Mouse (Mus musculus): ENCODE measurements at regions not wholly inside any gene's neighbourhood (a gene's known extent, or its start where the extent isn't known, plus 50 kb on each side); places are given as distances from the start of the nearest gene placed in this dataset.

DNA sequence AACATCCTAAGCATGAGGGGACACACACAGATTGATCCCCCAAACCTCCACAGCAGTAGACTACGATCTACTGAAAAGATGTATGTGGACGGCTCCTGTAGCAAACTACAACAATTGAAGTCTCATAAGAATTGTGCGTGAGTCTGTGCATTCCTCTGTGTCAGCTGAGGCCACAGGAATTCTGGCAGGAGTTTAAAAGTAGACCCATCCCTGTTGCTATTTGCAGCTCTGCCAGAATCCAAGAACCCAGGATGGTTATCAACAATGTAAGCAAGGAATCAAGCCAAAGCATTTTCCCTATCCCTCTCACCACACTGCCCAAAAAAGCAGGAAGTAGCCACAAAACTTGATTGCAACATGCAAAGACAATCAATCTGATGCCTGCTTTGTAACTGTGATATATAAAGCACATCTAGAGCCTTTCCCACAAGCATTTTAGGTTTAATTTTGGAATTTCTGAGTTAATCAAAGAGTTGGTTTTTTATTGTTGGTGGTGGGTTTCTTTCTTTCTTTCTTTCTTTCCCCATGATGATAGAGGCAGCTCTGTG is 256.3 kb upstream of the Tbl1xr1 start:
- Histone ChIP-seq H3K27ac (no peak overlapping the region), H3K36me3 (no peaks in the 10 kb centered on the region), H3K4me1 (peaks cover 7% of the 10 kb centered on the region), H3K27me3 (no peaks in the 10 kb centered on the region), H3K4me2 (replicated peaks) (no peak overlapping the region), H3K9ac (no peak overlapping the region), H3K4me3 (no peak overlapping the region), H3K9me3 (replicated peaks) (no peaks in the 10 kb centered on the region)
- ATAC-seq (ENCODE audit: low FRiP score) = no peak
- 69% methylated on average over 3 of the region's 3 CpGs for WGBS

DNA sequence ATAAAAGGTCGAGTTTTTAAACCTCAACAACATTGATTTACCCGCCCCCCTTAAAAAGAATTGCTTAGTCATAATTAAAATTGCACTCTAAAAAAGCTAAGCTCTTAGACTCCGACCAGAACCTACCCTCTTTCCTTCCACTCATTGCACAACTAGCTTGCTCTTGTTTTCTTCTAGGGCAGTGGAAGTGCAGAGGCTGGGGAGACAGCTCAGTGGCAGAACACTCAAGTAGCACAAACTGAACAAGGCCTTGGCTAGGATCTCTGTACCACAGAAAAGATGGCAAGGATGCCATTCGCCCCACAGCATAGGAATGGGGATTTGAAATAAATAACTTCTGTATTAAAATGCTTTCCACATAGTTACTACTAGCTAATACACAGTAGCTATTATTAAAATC is 253.8 kb upstream of the Tbl1xr1 start:
- no peak overlapping the region for H3K27ac ChIP-seq
- H3K27me3 ChIP-seq = no peaks in the 10 kb centered on the region
- peaks cover 7% of the 10 kb centered on the region for H3K4me1 ChIP-seq
- no peaks in the 10 kb centered on the region for H3K9me3 ChIP-seq (replicated peaks)
- H3K9ac ChIP-seq = no peak overlapping the region
- H3K4me3 ChIP-seq = no peak overlapping the region
- WGBS = 84% methylated on average over 4 of the region's 4 CpGs
- no peaks in the 10 kb centered on the region for H3K36me3 ChIP-seq
- no peak for ATAC-seq (ENCODE audit: low FRiP score)
- no peak overlapping the region for H3K4me2 ChIP-seq (replicated peaks)

DNA sequence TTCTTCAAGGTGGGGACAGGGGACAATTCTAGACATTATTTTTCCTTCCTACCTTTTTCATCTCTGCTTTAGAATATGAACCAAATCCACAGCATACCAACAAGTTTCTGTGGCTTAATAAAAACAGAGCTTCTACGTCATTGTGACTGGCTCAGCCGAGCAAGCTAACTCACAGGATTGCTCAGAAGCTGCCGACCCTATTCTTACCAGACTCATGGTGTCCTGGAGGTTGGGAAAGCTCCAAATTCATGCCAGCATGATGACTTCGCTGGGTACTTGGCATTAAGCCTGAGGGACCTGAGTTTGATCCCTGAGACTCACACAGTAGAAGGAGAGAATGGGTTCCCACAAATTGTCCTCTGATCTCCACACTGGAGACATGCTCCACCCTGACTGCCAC is 253.1 kb upstream of the Tbl1xr1 start:
- Histone ChIP-seq H3K9ac (no peak overlapping the region), H3K27ac (no peak overlapping the region), H3K36me3 (no peaks in the 10 kb centered on the region), H3K4me3 (no peak overlapping the region), H3K4me1 (peaks cover 7% of the 10 kb centered on the region), H3K4me2 (replicated peaks) (no peak overlapping the region), H3K9me3 (replicated peaks) (no peaks in the 10 kb centered on the region), H3K27me3 (no peaks in the 10 kb centered on the region)
- no peak for ATAC-seq (ENCODE audit: low FRiP score)
- WGBS = 75% methylated on average over 4 of the region's 4 CpGs

DNA sequence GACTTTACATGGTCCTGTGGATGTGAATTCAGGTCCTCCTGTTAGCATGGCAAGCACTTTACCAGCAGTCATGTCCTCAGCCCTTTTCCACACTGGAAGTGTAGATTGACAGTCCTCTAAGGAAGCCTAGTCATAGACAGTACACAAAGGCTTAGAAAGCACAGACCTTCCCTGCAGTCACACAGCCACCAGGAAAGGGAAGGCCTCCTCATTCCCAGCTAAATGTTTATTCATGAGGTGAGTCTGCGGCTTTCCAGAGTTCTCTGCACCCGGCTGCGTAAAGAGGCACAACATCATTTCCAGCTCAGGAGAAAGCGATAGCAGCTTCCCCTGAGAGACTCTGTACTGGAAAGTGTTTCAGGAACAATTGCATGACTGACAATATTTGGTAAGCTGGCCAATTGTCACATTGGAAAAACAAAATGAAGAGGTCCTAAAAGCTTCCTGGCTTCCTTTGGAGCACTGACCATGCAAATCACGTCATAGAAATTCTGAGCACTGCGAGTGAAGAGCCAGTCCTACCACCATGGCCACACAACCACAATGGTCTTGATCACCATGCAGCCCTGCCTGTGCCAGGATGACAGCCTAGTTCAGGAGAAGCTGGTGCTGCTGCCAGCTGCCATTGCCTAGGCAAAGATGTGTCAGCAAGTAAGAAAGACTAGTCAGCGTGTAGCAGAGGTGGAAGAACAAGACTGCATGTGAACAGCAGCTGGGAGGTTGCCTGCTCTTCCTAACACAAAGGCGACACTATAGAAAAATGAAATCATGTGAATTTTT is 252.2 kb upstream of the Tbl1xr1 start:
- 38% methylated on average over 8 of the region's 8 CpGs for WGBS
- Histone ChIP-seq H3K4me2 (replicated peaks) (0 out of 2 replicates have a peak overlapping the region, but pooled peaks have one; percentile 3), H3K27ac (0 out of 2 replicates have a peak overlapping the region, but pooled peaks have one; percentile 44), H3K4me1 (peaks cover 7% of the 10 kb centered on the region), H3K9me3 (replicated peaks) (no peaks in the 10 kb centered on the region), H3K4me3 (no peak overlapping the region), H3K9ac (no peak overlapping the region), H3K27me3 (no peaks in the 10 kb centered on the region), H3K36me3 (no peaks in the 10 kb centered on the region)
- peak; percentile 57; the same call in 1 of the 2 replicates for ATAC-seq (ENCODE audit: low FRiP score)

DNA sequence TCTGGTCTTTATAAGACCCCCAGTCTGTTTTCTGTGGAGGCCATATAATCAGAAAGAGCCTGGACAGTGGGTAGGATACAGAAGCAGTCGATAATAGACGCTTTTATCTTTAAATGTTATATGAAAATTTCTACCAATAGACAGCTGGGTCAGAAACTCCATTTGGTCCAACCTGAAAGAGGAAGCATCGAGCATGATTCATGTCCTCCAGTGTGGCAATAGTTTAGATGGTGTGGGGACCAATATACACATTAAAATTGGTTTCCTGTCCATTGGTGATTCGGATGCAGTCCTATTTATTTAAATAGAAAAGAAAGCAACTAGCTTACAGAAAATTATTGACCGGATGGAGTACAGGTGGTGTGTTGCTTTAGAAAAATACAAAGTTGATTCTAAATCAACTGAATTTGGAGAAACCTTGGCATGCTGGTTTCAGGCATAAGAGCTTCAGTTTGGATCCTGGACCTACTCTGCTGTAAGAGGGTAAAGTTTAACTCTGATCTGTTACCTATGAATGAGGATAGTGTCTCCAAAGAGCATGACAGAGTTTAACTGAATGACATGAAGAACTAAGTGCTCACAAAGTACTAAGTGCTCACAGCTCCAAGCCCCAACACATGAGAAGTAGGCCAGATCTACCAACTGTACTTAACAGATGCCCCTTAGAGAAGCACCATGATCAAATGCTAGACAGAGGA is 251.4 kb upstream of the Tbl1xr1 start:
- Histone ChIP-seq H3K27ac (no peak overlapping the region), H3K27me3 (no peaks in the 10 kb centered on the region), H3K36me3 (no peaks in the 10 kb centered on the region), H3K9ac (no peak overlapping the region), H3K4me3 (no peak overlapping the region), H3K9me3 (replicated peaks) (no peaks in the 10 kb centered on the region), H3K4me1 (peaks cover 7% of the 10 kb centered on the region), H3K4me2 (replicated peaks) (no peak overlapping the region)
- ATAC-seq (ENCODE audit: low FRiP score) = no peak
- 91% methylated on average over 5 of the region's 5 CpGs for WGBS

DNA sequence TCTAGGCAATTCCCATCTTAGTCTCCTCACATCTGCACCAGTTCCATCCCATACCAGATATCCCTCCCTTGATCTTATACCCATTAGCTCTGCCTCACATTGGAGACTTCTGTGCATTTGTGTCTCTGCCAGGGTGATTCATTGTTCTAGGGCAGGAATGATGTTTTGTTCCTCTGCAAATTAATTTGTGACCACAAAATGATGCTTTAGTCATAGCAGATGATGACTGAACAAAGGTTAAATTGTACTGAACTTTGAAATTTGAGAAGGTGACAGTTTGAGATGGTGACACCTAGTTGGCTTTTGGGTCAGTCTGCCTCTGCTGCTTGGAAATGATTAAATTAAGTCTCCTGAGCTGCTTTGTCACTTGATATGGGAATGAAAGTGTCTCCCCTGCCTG is 248.8 kb upstream of the Tbl1xr1 start:
- no peak overlapping the region for H3K4me2 ChIP-seq (replicated peaks)
- peaks cover 7% of the 10 kb centered on the region for H3K4me1 ChIP-seq
- no peaks in the 10 kb centered on the region for H3K36me3 ChIP-seq
- H3K4me3 ChIP-seq = no peak overlapping the region
- no peak for ATAC-seq (ENCODE audit: low FRiP score)
- no peak overlapping the region for H3K27ac ChIP-seq
- no peaks in the 10 kb centered on the region for H3K9me3 ChIP-seq (replicated peaks)
- no peak overlapping the region for H3K9ac ChIP-seq
- H3K27me3 ChIP-seq = no peaks in the 10 kb centered on the region

DNA sequence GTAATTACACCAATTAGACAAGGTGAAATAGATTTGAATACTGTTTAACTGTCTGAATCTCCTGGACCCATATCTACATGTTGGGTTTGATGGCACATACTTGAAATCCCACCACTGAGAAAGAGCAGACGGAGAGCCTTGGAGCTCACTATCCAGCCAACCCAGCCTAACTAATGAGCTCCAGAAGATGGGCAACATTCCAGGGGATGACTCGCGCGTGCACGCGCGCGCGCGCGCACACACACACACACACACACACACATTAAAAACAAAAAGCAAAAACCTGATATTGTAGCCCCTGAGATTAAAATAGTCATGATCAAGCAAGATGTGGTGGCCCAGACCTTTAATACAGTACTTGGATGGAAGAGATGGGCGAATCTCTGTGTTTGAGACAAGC is 243.3 kb upstream of the Tbl1xr1 start:
- no peak for ATAC-seq (ENCODE audit: low FRiP score)
- no peak overlapping the region for H3K9ac ChIP-seq
- no peaks in the 10 kb centered on the region for H3K4me1 ChIP-seq
- H3K27me3 ChIP-seq = no peaks in the 10 kb centered on the region
- H3K27ac ChIP-seq = no peak overlapping the region
- no peaks in the 10 kb centered on the region for H3K36me3 ChIP-seq
- H3K4me3 ChIP-seq = no peak overlapping the region
- 96% methylated on average over 12 of the region's 12 CpGs for WGBS
- no peak overlapping the region for H3K4me2 ChIP-seq (replicated peaks)
- H3K9me3 ChIP-seq (replicated peaks) = no peaks in the 10 kb centered on the region

DNA sequence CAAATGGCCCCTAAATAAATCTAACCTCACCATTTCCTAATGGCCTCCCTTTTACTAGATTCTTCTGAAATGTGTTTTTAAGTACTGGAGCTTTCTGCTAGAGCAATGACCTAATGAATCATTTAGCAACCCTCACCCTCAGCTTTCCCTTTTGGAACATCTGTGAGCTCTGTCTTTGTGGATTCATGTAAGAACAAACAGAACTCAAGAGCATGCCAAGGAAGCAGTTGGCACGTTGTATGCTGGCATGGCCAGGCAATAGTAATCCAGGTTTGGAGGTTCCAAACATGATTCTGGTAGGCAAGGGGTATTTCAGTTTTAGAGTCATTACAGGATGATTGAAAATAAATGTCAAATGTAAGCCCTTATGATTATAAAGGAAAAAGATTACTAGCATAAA is 240.9 kb upstream of the Tbl1xr1 start:
- Histone ChIP-seq H3K4me2 (replicated peaks) (no peak overlapping the region), H3K4me1 (peaks cover 3% of the 10 kb centered on the region; the same call in 1 of the 2 replicates), H3K9me3 (replicated peaks) (no peaks in the 10 kb centered on the region), H3K9ac (no peak overlapping the region), H3K4me3 (no peak overlapping the region), H3K36me3 (no peaks in the 10 kb centered on the region), H3K27ac (no peak overlapping the region), H3K27me3 (no peaks in the 10 kb centered on the region)
- WGBS = 82% methylated on average over 1 of the region's 1 CpGs
- no peak for ATAC-seq (ENCODE audit: low FRiP score)

DNA sequence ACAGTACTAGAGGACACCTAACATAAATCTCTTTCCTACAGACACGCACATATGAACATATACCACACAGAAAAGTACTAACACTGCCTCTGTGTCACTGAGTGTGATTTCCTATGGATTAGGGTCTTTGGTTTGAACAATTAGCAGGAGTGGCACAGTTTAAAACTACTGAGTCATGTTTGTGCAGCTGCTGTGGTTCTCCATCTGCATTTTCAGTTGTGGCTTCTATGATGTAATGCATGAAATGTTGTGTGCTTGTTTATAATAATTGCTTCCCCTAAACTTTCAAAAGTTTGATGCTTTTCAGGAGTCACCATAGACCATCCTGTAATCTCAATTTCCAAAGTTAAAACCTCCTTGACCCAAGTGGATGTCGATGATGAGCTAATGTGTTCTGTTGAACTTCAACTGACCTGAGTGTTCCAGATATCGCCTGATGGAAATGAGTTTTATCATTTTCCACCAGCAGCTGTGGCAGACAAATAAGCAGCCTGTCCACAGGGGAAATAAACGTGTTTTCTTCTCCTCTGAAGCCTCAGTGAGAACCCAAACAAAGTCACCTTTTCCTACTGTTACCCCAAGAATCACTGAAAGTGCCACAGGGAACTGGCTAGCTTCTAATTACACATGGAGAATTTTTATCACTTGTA is 239.0 kb upstream of the Tbl1xr1 start:
- no peak overlapping the region for H3K27ac ChIP-seq
- 74% methylated on average over 4 of the region's 4 CpGs for WGBS
- peaks cover 11% of the 10 kb centered on the region for H3K4me1 ChIP-seq
- no peak overlapping the region for H3K4me2 ChIP-seq (replicated peaks)
- no peak overlapping the region for H3K4me3 ChIP-seq
- H3K36me3 ChIP-seq = no peaks in the 10 kb centered on the region
- no peak overlapping the region for H3K9ac ChIP-seq
- no peaks in the 10 kb centered on the region for H3K9me3 ChIP-seq (replicated peaks)
- no peak for ATAC-seq (ENCODE audit: low FRiP score)
- H3K27me3 ChIP-seq = no peaks in the 10 kb centered on the region

DNA sequence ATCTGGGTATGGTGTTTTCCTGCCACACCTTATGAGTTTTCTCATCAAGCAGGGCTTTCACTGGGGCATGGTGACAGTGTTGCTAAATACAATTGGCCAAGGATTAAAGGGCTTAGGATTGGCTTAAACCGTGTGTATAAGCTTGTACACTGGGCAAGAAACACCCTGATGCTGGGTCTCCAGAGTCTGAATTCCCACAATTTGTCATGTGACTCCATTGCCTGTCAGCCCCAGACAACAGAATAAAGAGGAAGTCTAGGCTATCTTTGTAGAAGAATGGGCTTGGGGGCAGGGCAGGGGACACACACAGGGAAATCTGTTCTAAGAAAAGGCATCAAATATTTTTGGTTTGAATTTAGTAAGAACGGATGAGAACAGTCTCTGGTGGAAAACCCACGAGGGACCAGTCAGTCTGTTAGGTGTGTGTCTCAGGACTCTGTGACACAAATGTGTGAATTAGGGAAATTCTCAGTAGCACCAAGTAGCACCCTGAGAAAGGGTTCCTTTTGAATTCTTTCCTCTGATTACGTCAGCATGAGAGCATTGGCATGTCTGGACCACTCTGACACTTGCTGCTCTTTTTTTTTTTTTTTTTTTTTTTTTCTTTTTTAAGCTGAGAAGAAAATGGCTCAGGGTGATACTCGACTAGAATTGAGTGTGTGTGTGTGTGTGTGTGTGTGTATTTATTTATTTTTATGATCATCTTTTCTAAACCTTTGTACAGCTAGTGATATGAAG is 235.5 kb upstream of the Tbl1xr1 start:
- no peak for ATAC-seq (ENCODE audit: low FRiP score)
- Histone ChIP-seq H3K27me3 (no peaks in the 10 kb centered on the region), H3K4me1 (peaks cover 20% of the 10 kb centered on the region), H3K4me2 (replicated peaks) (no peak overlapping the region), H3K9ac (no peak overlapping the region), H3K9me3 (replicated peaks) (no peaks in the 10 kb centered on the region), H3K27ac (no peak overlapping the region), H3K4me3 (no peak overlapping the region), H3K36me3 (no peaks in the 10 kb centered on the region)
- 34% methylated on average over 5 of the region's 5 CpGs for WGBS

DNA sequence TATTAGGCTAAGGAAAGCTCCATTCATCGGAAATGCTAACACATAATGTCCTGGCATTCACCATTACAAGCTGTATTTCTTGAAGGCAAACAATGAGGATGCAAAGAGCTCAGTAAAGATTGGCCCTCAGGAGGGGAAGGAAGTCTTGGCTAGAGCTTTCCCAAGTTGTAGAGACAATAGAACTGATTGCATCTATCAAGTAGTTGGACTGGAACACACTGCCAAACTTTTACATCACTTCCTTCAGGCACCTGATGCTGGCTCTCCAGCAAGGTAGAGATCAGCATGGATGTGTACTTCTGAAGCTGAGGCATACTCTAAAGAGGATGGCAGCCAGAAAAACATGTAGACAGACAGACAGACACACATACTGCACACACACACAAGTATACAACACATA is 234.9 kb upstream of the Tbl1xr1 start:
- H3K27me3 ChIP-seq = no peaks in the 10 kb centered on the region
- H3K4me3 ChIP-seq = no peak overlapping the region
- no peak overlapping the region for H3K4me2 ChIP-seq (replicated peaks)
- no peaks in the 10 kb centered on the region for H3K9me3 ChIP-seq (replicated peaks)
- 63% methylated on average over 1 of the region's 1 CpGs for WGBS
- no peak for ATAC-seq (ENCODE audit: low FRiP score)
- peaks cover 20% of the 10 kb centered on the region for H3K4me1 ChIP-seq
- no peaks in the 10 kb centered on the region for H3K36me3 ChIP-seq
- H3K9ac ChIP-seq = no peak overlapping the region
- no peak overlapping the region for H3K27ac ChIP-seq

All from hindbrain, embryonic 12.5 days (tissue).